Mouse (Mus musculus) adrenal gland, adult 2 months (tissue): Measurements from ENCODE around the gene Cnmd. TPM values are rescaled to one million over a fixed set of nuclear protein-coding genes. Genes with fewer than 3 reads are reported as not detected.

Experiments used
- DNase-seq: peaks from one replicate; pipeline ENCODE4 v3.0.0; 2021
- long read RNA-seq: library from polyadenylated mRNA; stranded (forward); transcript quantifications from one replicate; pipeline ENCODE4 v2.0.0, GENCODE M21; 2021
- polyA plus RNA-seq: library from polyadenylated mRNA; depleted of rRNA; stranded (reverse); fragments of >200 nt; gene quantifications from 2 replicates; pipeline ENCODE4 v1.2.3, GENCODE M21; 2012; rRNA removed
- total RNA-seq, 2 experiments: library from RNA; stranded (reverse); gene quantifications; 2 replicates each; pipeline ENCODE4 v1.2.3; 2021

Cnmd gene
- total RNA-seq = 1 to 10 TPM; 1.8 to 2.4 TPM
- not detected in 2 replicates for polyA plus RNA-seq
- long read RNA-seq, partial matches to known transcripts = 0 of 1 reads
- long read RNA-seq, other reads (novel, unspliced or antisense) = 1 of 1 reads

GRCm38 (mm10) chr14:79662001-79662400 is at the start of gene Cnmd:
TSS of gene Cnmd (minus strand) at chr14:79662170.
- DNase-seq = no peak

DNA sequence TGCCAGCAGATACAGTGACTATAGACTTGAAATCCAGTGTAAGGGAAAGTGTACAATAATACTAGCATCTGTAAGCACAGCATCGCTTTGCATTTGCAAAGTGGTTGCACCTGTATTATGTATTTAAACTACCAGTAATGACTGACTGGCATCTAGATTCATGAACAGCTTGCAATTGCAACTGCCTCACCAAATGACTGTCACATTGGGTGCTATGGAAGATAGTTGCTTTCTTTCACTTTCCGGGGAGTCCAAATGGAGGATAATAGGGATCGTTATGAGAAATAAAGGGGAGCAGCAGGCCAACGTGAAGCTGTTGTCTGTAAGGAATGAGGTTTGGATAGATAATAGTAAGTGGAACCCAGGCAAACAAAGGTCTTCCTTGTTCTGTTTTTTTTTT is 49.3 kb upstream of the Cnmd start:
- no peak for DNase-seq

- no peak for DNase-seq
Observed at GRCm38 (mm10) chr14:79703523-79704172, 41.7 kb upstream of the Cnmd start.

DNA sequence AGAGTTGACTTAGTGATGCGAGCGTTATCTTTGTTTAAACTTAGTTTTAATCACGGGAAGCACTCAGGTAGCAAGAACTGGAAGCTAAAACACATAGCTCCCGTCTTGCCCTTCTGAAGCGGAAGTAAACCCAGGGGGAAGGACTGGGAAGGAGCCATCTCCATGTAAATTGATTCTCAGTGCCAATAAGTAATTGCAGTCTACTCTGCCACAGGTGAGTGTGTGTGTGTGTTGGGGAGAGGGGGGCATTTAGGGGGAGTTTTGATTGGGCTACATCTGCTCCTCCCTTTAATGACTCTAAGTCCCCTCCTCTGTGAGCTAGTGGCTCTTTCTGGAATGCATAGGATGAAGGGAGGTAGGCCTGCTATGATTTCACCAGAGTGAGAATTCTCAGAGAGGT is 39.6 kb upstream of the Cnmd start:
- DNase-seq = no peak

DNA sequence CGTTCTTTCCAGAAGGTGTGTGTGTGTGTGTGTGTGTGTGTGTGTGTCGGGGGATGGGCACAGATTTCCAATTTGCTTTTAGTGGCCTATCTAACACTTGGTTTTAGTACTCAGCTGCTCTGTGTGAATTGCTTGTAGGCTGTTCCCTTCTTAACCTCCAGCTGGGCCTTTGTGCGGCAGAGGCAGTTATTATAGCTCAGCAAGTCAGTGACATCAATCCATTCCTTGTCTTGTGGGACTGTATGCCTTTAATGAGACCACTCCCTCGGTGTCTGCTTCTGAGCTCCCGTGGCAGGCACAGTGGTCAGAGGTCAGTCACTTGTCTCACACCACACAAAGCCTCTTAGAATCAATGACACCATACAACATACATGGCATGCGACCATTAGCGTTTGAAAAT is 39.1 kb upstream of the Cnmd start:
- DNase-seq = no peak

DNA sequence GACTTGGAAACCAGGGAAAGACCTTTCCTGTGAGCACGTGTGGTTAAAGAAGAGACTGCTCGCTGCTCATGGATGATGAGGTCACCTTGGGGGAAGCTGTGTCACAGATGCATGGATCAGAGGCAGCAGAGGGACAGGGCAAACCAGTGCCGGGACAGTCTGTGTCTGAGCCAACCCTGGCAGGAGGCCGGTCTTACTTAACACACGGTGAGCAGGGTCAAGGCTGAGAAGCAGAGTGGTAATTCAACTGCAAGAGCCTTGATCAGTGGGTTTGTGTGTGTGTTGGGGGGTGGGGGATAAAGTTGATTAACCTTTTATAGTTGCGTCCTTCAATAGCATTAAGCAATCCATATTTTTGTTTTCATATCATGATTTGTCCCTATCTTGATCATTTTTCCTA is 37.4 kb upstream of the Cnmd start:
- DNase-seq = peak; percentile 84

GRCm38 (mm10) chr14:79690068-79690844 is 28.3 kb upstream of the Cnmd start:
- DNase-seq = no peak

- DNase-seq = no peak
Observed at GRCm38 (mm10) chr14:79680652-79681051, 18.7 kb upstream of the Cnmd start.

DNA sequence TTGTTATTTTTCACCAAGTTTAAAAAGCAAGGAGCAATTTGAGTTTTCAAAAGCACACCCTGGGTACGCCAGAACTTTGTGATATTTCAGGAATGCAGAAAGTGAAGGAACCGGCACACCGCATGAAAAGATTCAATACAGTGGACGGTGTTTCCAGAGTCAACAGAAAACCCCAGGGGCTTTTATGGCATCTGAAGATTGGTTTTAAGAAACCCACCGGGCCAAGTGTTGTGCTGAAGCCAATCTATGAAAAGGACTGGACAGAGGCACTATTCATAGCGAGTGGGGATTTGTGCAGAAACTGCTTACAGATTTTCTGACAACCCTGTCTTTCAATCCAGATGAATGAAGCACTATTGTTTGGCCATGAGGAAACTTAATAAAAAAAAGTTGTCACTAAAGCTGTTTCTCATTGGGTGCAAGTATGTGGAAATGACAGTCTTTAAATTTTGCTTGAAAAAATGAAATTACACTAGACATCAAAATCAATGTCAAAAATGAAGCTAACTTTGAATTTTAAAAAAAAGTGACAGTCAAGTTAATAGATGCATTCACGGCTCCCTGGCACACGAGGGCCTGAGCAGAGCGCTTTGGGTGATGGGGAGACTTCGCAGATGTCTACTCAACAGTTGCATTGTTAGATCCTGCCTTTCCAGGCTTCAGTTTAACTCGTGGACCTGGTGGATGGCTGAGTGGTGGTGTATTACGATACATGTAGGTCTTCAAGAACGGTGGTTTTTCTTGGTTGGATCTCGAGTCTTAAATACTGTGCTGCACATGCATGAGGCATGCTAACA is 16.1 kb upstream of the Cnmd start:
- DNase-seq = no peak

- no peak for DNase-seq
Observed at GRCm38 (mm10) chr14:79677108-79677753, 15.3 kb upstream of the Cnmd start.

GRCm38 (mm10) chr14:79673083-79674013 is 11.4 kb upstream of the Cnmd start:
- no peak for DNase-seq

DNA sequence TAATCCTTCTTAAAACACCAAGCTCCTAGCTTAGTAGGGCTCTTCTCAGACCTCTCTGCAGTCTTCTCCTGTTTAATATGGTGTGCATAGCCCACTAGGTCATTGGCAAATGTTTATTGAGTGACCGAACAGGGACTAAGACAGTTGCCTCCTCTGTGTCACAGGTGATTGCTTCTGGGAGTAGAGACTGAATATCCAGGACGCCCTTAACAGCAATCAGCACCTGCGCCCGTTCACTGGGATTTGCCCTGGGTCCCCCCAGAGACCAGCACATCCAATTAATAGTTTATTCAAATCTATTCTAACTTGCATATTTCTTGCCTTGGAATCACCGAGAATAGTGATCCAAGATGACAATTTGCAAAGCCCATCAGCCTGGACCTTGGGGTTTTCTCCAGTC is 10.6 kb upstream of the Cnmd start:
- no peak for DNase-seq

DNA sequence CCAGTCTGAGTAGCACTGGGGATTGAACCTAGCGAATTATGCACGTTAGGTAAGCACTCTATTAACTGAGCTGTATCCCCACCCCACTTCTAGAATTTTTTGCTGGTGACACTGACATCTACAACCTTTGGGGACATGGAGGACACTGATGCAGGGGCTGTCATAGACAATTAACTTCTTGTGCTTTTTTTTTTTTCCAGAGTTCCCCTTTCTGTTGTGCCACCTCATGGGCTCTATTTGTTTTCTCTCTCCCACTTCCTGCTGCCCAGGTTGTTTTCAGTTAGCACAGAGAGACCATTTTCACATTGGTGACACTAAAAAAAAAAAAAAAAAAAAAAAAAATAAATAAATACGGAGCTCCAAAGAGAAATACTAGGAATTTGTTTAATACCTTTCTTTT is 9.0 kb upstream of the Cnmd start:
- no peak for DNase-seq

GRCm38 (mm10) chr14:79661005-79661917 is 709 bp downstream of the Cnmd start:
- peak; percentile 86 for DNase-seq

DNA sequence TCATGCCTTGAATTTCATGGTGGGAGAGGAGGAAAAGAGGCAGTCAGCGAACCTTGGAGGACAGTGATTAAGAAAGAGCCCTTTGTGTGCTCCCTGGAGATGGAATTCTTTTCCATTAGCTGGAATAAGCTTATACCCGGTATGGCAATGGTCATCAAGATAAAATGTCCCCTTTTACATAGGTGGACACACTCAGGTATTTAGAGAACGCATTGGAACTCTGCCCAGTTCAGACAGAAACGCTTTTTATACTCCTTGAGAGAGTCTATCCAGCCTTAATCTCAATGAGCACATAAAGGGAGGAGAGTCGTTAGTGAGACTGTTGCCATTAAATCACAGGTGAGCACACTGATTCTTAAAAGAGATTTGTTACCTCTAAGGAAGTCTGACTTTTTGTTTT is 1.5 kb downstream of the Cnmd start:
- no peak for DNase-seq

- DNase-seq = no peak
Observed at GRCm38 (mm10) chr14:79658748-79659508, 3.0 kb downstream of the Cnmd start.

DNA sequence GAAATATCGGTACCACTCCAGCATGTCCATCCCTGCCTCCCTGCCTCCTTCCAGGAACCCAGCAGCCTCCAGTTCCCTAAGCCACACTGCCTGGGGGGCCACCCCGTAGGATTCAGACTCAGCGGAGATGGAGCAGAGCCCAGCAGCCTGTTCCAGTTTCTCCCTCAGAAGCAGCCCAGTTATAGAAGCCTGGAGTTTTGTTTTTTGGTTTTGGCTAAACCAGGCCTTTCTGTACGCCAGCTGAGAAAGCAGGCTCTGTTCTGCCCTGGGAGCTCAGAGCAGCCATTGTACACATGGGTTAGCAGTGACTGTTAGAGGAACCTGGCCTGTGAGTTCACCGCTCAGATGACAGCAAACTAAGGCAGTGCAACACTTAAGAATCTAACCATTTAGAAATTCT is 3.7 kb downstream of the Cnmd start:
- no peak for DNase-seq

GRCm38 (mm10) chr14:79652654-79653053 is 9.3 kb downstream of the Cnmd start:
- no peak for DNase-seq

GRCm38 (mm10) chr14:79649680-79650079 is 12.3 kb downstream of the Cnmd start:
- DNase-seq = no peak
